Mouse (Mus musculus) forebrain, embryonic 13.5 days (tissue): ENCODE measurements at regions not wholly inside any gene's neighbourhood (a gene's known extent, or its start where the extent isn't known, plus 50 kb on each side); places are given as distances from the start of the nearest gene placed in this dataset.

ENCODE experiments used
- ATAC-seq: fragments of 200-750 bp; cut with Nextera tagmentation; 2 replicates; pipeline ENCODE4 v1.8.0; 2017
- H3K27ac ChIP-seq: fragments of 300-500 bp; sonication (generic); 2 replicates; pipeline ENCODE4 v1.5.1; 2015; ENCODE audit warnings: inconsistent platforms, mild to moderate bottlenecking, moderate library complexity
- H3K27me3 ChIP-seq: fragments of 300-500 bp; sonication (generic); 2 replicates; pipeline ENCODE4 v1.6.1; 2015; ENCODE audit warnings: mild to moderate bottlenecking, inconsistent platforms
- H3K36me3 ChIP-seq: fragments of 300-500 bp; sonication (generic); 2 replicates; pipeline ENCODE4 v1.6.1; 2015; ENCODE audit warnings: mild to moderate bottlenecking, inconsistent platforms; ENCODE audit not compliant: poor library complexity, severe bottlenecking
- H3K4me1 ChIP-seq: fragments of 300-500 bp; sonication (generic); 2 replicates; pipeline ENCODE4 v1.6.1; 2015; ENCODE audit warnings: inconsistent platforms
- H3K4me2 ChIP-seq: fragments of 300-500 bp; sonication (generic); 2 replicates; pipeline ENCODE4 v1.6.1; 2015; ENCODE audit warnings: inconsistent platforms, mild to moderate bottlenecking, moderate library complexity
- H3K4me3 ChIP-seq: fragments of 300-500 bp; sonication (generic); 2 replicates; pipeline ENCODE4 v1.5.1; 2015; ENCODE audit warnings: mild to moderate bottlenecking, inconsistent platforms
- H3K9ac ChIP-seq: fragments of 300-500 bp; sonication (generic); 2 replicates; pipeline ENCODE4 v1.6.1; 2015; ENCODE audit warnings: mild to moderate bottlenecking, inconsistent platforms
- H3K9me3 ChIP-seq: fragments of 300-500 bp; sonication (generic); replicated peaks from 2 replicates; pipeline ENCODE4 v1.6.1; 2016; ENCODE audit warnings: inconsistent platforms
- WGBS: fragments of 180-500 bp; shearing (Covaris S2); methylation state at CpG from one replicate; pipeline ENCODE4 v1.1.7; 2015; 5-methylcytosine and 5-hydroxymethylcytosine counted together

DNA sequence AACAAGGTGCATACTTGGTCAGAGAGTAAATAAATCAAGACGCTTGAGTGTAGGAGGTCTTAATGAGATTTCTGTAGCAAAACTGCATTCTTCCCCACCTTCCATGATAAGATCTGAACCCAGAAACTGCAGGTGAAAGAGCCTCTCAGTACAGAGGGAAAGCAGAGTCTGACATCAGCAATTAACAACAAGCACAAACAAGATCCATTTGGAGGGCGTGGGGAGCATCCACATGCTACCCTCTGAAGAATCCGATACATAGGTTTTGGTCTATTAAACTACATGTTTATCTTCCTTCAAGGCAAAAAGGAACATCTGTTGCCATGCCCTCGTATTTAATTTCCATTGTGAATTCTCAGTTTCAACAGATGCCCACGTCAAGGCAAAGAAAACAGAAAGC, 124.2 kb downstream of the S1pr1 start:
- Histone ChIP-seq H3K4me1 (no peaks in the 10 kb centered on the region), H3K9me3 (no peaks in the 10 kb centered on the region), H3K4me2 (no peak overlapping the region), H3K27me3 (no peaks in the 10 kb centered on the region), H3K9ac (no peak overlapping the region), H3K4me3 (no peak overlapping the region), H3K36me3 (no peaks in the 10 kb centered on the region), H3K27ac (no peak overlapping the region)
- 86% methylated on average over 5 of the region's 5 CpGs for WGBS
- no peak for ATAC-seq

DNA sequence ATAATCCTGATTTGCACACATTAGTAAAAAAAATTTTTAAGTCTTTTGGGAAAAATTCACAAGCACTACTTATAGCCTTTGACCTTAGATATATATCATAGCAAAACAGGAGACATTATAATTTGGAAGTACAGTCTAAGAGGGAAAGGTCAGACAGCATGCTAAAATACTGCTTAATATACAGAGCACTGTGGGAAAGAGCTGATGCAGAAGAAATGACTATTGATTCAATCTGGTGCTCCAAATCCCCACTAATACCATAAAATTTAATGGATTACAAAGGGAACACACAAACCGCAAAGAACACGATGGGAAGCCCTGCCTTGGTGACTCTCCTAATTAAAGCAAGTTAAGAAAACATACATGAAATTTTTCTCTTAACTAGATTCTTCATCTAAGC, 126.3 kb downstream of the S1pr1 start:
- Histone ChIP-seq H3K27ac (no peak overlapping the region), H3K4me2 (no peak overlapping the region), H3K9me3 (no peaks in the 10 kb centered on the region), H3K4me3 (no peak overlapping the region), H3K36me3 (no peaks in the 10 kb centered on the region), H3K27me3 (no peaks in the 10 kb centered on the region), H3K4me1 (no peaks in the 10 kb centered on the region), H3K9ac (no peak overlapping the region)
- WGBS: 61% methylated on average over 2 of the region's 2 CpGs
- no peak for ATAC-seq

DNA sequence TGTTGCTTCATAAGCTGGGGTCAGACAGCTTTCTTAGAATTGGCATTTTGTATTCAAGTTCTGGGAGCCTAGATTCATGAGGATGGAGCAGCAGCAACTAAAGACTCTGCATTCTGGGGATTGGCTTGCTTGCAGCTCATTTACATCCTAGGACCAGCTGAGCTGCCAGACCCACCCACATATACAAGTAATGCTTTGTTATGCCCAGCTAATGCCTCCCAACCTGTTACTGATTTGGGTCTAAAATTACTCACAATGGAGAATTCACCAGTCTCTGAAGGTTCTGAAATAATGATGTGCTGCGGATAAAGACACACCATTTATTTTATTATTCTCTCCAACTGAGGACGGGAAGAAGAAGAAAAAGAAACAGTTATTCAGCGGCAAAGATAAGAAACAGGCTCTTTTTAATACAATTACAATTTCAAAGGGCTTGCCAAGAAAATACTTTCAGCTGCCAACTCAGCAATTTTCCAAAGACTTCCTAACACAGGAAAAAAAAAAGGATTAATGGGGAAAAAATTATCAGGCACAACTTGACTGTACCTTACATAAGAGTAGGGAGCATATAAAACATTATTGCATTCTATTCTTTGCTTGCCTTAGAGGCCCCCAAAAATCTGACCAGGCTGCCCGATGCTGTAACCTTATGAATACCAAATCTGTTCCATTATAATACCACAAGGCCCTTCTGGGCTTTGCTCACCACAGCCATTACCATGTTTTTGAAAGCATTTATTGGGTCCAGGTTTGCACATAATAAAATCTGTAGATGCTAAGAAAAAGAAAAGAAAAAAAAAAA, 134.5 kb downstream of the S1pr1 start:
- Histone ChIP-seq H3K4me1 (peaks cover 14% of the 10 kb centered on the region), H3K9me3 (no peaks in the 10 kb centered on the region)
- peak; percentile 96 for ATAC-seq

DNA sequence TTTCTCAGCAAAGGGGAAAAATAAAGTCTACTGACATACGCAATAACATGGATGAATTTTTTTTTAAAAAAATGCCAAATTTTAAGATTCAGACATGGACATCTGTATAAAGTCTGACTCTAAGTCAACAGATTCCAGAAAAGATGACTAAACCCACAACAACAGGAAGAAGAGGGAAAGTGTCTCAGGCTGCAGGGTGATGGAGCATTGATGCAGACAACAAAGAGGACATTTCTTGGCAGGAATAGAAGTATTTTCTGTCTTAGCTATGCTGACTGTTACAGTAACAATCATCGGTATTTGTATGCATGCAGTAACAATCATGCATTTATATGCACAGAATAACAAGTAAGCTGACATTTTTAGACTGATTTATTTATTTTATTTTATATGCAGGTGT, 139.5 kb downstream of the S1pr1 start:
- no peak overlapping the region for H3K4me3 ChIP-seq
- no peak overlapping the region for H3K4me2 ChIP-seq
- H3K27me3 ChIP-seq: no peaks in the 10 kb centered on the region
- no peak overlapping the region for H3K9ac ChIP-seq
- ATAC-seq: no peak
- H3K36me3 ChIP-seq: no peaks in the 10 kb centered on the region
- WGBS: 97% methylated on average over 2 of the region's 2 CpGs
- no peak overlapping the region for H3K27ac ChIP-seq
- H3K4me1 ChIP-seq: peaks cover 8% of the 10 kb centered on the region
- H3K9me3 ChIP-seq: no peaks in the 10 kb centered on the region

More for the DNA sequence above, 134.5 kb downstream of the S1pr1 start:
- WGBS: 32% methylated on average over 4 of the region's 4 CpGs
- Histone ChIP-seq H3K9ac (no peak overlapping the region), H3K36me3 (no peaks in the 10 kb centered on the region), H3K27me3 (no peaks in the 10 kb centered on the region), H3K4me3 (no peak overlapping the region), H3K27ac (peak overlapping the region; percentile 31; the same call in 1 of the 2 replicates), H3K4me2 (peak overlapping the region; percentile 20)

DNA sequence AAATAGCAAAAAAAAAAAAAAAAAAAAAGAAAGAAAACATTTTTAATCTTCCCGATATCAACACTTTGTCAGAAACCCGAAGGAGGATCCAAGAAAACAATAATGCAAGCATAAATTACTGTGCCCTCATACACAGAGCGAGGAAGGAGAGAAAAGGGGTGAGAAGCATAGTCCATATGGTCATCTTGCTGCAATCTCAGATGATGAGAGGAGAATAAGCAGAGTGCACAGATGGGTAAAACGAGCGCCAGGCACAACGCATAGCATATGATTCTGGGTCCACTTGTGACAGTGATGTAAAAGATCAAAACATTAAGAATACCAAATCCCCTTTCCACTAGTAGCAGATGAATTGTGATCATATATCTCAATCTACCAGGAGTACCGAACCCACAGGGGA, 152.1 kb downstream of the S1pr1 start:
- Histone ChIP-seq H3K9ac (no peak overlapping the region), H3K27ac (no peak overlapping the region), H3K4me3 (no peak overlapping the region), H3K27me3 (no peaks in the 10 kb centered on the region), H3K4me1 (no peaks in the 10 kb centered on the region), H3K4me2 (no peak overlapping the region), H3K9me3 (no peaks in the 10 kb centered on the region), H3K36me3 (no peaks in the 10 kb centered on the region)
- ATAC-seq: peak; percentile 82; the same call in 1 of the 2 replicates
- WGBS: 84% methylated on average over 7 of the region's 7 CpGs

DNA sequence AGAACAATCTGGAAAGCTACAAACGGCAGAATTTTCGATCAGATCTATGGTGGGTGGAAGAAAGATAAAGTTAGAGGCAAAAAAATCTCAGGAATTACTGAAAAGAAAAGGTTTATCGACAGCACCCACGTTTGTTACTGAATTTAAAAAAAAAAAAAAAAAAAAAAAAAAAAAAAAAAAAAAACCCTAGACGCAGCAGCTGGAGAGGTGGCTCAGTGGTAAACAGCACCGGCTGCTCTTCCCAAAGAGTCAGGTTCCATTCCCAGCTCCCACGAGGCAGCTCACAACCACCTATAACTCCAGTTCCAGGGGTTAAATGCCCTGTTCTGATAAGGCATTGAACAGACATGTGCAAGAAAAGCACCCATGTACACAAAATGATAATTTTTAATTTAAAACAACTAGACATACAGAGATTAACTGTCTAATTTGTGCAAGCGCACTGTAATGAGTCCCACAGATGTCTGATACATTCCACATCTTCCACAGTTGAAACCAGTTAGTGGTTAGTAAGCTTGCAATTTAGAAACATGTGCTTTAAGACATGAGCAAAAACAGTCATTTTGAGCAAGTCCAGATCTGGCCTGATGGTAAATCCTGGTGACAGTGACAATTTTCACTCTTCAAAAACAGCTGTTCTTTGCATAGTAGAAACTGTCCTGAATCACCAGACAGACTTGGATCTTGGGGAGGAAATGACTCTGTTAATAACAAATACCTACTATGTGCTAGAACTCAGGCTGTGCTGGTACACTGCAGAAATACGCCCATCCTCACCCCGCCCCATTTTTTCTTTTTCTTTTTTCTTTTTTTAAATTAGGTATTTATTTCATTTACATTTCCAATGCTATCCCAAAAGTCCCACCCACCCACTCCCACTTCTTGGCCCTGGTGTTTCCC, 159.8 kb downstream of the S1pr1 start:
- Histone ChIP-seq H3K27me3 (no peaks in the 10 kb centered on the region), H3K4me3 (no peak overlapping the region), H3K4me1 (no peaks in the 10 kb centered on the region), H3K9ac (no peak overlapping the region), H3K4me2 (no peak overlapping the region), H3K36me3 (no peaks in the 10 kb centered on the region), H3K27ac (no peak overlapping the region), H3K9me3 (no peaks in the 10 kb centered on the region)
- 91% methylated on average over 10 of the region's 10 CpGs for WGBS
- no peak for ATAC-seq

DNA sequence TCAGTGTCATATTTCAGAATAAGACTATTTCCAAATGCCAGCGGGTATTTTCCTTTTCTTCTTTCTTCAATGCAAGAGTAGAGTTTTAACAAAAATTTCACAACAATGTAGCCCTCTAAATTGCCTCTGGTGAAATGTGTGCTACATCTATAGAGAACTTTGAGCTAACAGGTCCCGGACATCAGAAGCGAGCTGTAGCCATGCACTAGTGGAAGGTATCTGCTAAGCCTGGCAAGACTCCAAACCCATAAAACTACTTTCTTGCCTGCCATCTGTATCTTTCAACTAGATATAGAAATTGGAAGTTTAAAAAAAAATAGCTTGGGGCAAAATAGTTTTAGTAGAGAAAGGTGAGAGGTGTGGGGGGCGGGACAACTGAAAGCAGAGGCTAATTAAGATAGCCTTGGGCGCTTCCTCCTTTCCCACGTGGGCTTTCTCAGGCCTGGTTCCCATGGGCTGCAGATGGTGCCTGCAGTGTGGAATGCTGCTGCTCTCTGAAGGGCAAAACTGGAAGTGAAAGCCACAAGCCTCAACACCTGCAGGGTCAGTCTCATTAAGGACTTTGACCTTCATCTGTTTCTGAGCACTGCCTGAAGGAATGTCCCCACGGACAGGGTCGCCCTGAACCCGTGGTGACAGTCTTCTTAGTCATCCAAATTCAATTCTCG, 160.9 kb downstream of the S1pr1 start:
- WGBS: 67% methylated on average over 10 of the region's 10 CpGs
- no peaks in the 10 kb centered on the region for H3K36me3 ChIP-seq
- ATAC-seq: peak; percentile 55; the same call in 1 of the 2 replicates
- H3K9me3 ChIP-seq: no peaks in the 10 kb centered on the region
- H3K9ac ChIP-seq: no peak overlapping the region
- H3K4me2 ChIP-seq: no peak overlapping the region
- H3K4me3 ChIP-seq: no peak overlapping the region
- H3K27ac ChIP-seq: no peak overlapping the region
- no peaks in the 10 kb centered on the region for H3K27me3 ChIP-seq
- H3K4me1 ChIP-seq: no peaks in the 10 kb centered on the region

DNA sequence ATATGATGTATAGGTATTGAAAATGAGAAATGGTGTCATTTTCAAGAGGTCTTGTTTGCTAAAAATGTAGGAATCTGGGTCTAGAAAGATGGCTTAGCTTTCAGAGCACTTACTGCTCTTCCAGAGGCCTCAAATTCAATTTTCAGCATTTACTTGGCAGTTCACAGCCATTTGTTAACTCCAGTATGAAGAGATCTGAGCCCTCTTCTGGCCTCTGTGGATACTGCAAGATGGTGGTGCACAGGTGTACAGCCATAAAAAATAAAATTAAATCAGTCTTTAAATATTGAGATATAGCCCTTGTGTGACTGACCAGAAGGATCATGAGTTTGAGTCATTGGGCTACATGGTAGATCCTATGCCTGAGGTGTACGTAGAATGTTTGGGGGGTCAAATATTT, 173.1 kb downstream of the S1pr1 start:
- WGBS: 93% methylated on average over 1 of the region's 1 CpGs
- peak; percentile 58; the same call in 1 of the 2 replicates for ATAC-seq
- H3K27me3 ChIP-seq: no peaks in the 10 kb centered on the region
- no peak overlapping the region for H3K27ac ChIP-seq
- H3K36me3 ChIP-seq: no peaks in the 10 kb centered on the region
- H3K9me3 ChIP-seq: no peaks in the 10 kb centered on the region
- no peak overlapping the region for H3K4me3 ChIP-seq
- no peak overlapping the region for H3K9ac ChIP-seq
- no peak overlapping the region for H3K4me2 ChIP-seq
- H3K4me1 ChIP-seq: no peaks in the 10 kb centered on the region

DNA sequence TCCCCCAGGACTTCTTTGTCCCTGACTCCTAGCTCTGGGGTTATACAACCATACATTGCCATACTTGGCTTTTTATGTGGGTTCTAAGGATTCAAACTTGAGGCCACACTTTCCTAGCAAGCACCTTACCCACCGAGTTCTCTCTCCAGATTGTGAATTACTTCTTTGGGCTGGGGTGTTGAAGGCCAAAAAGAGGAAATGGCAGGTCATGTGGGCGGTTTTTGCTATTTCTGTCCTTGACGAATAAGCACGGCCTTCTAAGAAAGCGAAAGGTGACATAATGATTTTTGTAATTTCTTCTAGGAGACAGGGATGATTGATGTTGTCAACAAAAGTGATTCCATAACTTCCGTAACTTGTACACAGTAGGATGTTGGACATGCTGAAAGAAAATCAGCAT, 176.5 kb downstream of the S1pr1 start:
- Histone ChIP-seq H3K4me1 (no peaks in the 10 kb centered on the region), H3K4me2 (no peak overlapping the region), H3K27ac (no peak overlapping the region), H3K4me3 (no peak overlapping the region), H3K9me3 (no peaks in the 10 kb centered on the region), H3K9ac (no peak overlapping the region), H3K27me3 (no peaks in the 10 kb centered on the region), H3K36me3 (no peaks in the 10 kb centered on the region)
- ATAC-seq: no peak
- 92% methylated on average over 6 of the region's 6 CpGs for WGBS

DNA sequence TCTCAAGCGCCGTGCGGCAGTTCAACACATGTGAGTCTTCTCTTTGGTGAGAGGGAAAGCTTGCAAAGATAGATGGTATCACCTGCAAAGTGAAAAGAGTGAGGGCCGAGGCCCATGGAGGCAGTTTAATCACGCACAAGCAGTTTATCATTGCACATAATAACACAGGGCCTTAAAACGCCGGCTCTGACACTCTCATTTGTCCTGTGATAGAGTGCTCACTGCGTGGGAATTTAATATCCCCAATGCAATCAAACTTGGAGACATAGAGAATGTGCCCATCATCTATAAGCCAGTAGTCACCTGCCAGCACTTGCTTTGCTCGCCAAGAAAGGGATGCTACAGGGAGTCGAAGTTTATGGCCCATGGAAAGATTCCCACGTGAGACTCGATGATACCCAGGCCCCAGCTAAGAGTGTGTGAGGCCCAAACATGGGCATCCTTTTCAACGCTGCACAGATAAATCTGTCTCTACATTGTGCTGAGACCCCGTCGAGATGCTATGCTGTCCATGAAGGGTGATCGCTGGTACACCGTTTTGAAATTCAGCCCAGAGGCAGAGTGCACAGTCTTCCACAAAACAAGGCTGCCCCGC, 182.6 kb downstream of the S1pr1 start:
- no peaks in the 10 kb centered on the region for H3K36me3 ChIP-seq
- H3K4me3 ChIP-seq: no peak overlapping the region
- ATAC-seq: no peak
- H3K9ac ChIP-seq: no peak overlapping the region
- no peaks in the 10 kb centered on the region for H3K27me3 ChIP-seq
- H3K4me1 ChIP-seq: no peaks in the 10 kb centered on the region
- 93% methylated on average over 18 of the region's 18 CpGs for WGBS
- no peak overlapping the region for H3K4me2 ChIP-seq
- H3K9me3 ChIP-seq: no peaks in the 10 kb centered on the region
- H3K27ac ChIP-seq: no peak overlapping the region

DNA sequence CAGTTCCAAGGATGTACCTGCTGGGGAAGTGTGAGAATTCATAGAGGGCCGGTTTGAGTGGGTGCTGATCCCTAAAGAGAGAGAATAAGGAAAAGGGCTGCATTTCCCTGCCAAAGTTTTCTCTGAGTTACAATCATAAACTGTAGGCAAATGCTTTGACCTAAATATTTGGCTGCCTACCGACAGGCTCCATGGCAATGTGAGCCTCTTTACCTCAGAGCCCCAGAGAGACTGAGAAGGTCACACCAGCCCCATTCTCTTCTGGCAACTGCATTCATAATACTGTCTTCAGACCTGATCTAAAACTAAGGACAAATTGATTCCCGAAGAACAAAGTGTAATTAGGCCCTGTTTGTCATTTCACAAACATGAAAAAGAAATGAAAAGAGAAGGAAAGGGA, 184.4 kb downstream of the S1pr1 start:
- Histone ChIP-seq H3K9ac (no peak overlapping the region), H3K36me3 (no peaks in the 10 kb centered on the region), H3K4me1 (no peaks in the 10 kb centered on the region), H3K4me3 (no peak overlapping the region), H3K4me2 (no peak overlapping the region), H3K9me3 (no peaks in the 10 kb centered on the region), H3K27ac (no peak overlapping the region), H3K27me3 (no peaks in the 10 kb centered on the region)
- no peak for ATAC-seq
- WGBS: 69% methylated on average over 3 of the region's 3 CpGs

DNA sequence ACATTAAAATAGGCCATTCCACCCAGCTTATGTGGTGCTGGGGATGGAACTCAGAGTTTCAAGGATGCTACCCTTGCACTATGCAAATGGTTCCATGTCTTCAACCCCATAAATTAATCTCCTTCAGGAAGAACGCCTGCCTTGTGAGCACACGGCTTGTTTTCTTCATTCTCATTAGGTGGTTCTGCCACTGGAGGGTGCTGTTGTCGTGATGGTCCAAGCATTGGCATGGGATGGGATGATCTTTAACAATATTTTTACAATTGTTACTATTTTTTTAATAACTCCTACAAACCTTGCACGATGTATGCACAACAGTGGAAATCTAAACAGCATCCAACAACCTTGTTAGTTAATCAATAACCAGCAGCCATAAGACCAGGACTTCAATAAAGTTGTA, 185.0 kb downstream of the S1pr1 start:
- H3K27ac ChIP-seq: no peak overlapping the region
- no peak overlapping the region for H3K9ac ChIP-seq
- H3K4me3 ChIP-seq: no peak overlapping the region
- H3K36me3 ChIP-seq: no peaks in the 10 kb centered on the region
- ATAC-seq: no peak
- no peaks in the 10 kb centered on the region for H3K4me1 ChIP-seq
- no peaks in the 10 kb centered on the region for H3K27me3 ChIP-seq
- H3K9me3 ChIP-seq: no peaks in the 10 kb centered on the region
- 58% methylated on average over 4 of the region's 4 CpGs for WGBS
- no peak overlapping the region for H3K4me2 ChIP-seq
